Mouse (Mus musculus) G1E (cell line): Measurements from ENCODE around the gene Patz1.

ENCODE experiments used
- CTCF ChIP-seq: IDR thresholded peaks from 2 replicates; pipeline ENCODE4 v1.5.1; 2012; ENCODE audit warnings: low read depth, low read length, inconsistent platforms, mixed read lengths
- POLR2AphosphoS5 ChIP-seq: IDR thresholded peaks from 2 replicates; pipeline ENCODE4 v1.6.1; 2012; ENCODE audit warnings: low read depth, low read length, inconsistent platforms; ENCODE audit not compliant: insufficient replicate concordance

DNA sequence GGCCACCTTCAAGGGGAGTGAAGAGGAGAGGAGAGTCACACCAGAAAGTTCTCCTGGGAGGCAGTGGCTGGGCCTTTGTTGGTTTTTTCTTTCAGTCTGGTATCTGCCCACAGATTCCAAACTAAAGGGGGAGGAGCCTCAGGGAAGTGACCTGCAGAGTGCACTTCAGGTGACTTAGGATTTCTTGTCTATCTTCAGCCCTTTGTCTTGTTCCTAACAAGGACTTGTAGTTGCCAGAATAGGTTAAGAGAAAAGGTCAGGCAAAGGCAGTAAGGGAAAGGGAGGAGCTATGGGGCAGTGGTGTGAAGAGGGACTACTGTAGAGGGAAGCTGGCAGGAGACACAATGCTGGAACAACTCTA is 59.1 kb downstream of the Patz1 start:
- no peak for TF ChIP-seq CTCF
- TF ChIP-seq POLR2AphosphoS5, result no peak
